Mouse (Mus musculus) embryonic facial prominence, embryonic 12.5 days (tissue): Measurements from ENCODE around the gene Sh3pxd2a. TPM values are rescaled to one million over a fixed set of nuclear protein-coding genes. Genes with fewer than 3 reads are reported as not detected.

Source experiments
- ATAC-seq: fragments of 200-750 bp; cut with Nextera tagmentation; 2 replicates; pipeline ENCODE4 v1.8.0; 2017; ENCODE audit not compliant: insufficient number of reproducible peaks, insufficient read depth, low FRiP score, low TSS enrichment
- H3K27ac ChIP-seq: fragments of 300-500 bp; sonication (generic); 2 replicates; pipeline ENCODE4 v1.5.1; 2016; ENCODE audit warnings: mild to moderate bottlenecking
- H3K27me3 ChIP-seq: fragments of 300-500 bp; sonication (generic); 2 replicates; pipeline ENCODE4 v1.6.1; 2016; ENCODE audit warnings: mild to moderate bottlenecking, moderate library complexity
- H3K36me3 ChIP-seq: fragments of 300-500 bp; sonication (generic); 2 replicates; pipeline ENCODE4 v1.6.1; 2016; ENCODE audit warnings: mild to moderate bottlenecking
- H3K4me1 ChIP-seq: fragments of 300-500 bp; sonication (generic); 2 replicates; pipeline ENCODE4 v1.6.1; 2016
- H3K4me2 ChIP-seq: fragments of 300-500 bp; sonication (generic); replicated peaks from 2 replicates; pipeline ENCODE4 v1.6.1; 2016; ENCODE audit warnings: mild to moderate bottlenecking, moderate library complexity
- H3K4me3 ChIP-seq: fragments of 300-500 bp; sonication (generic); 2 replicates; pipeline ENCODE4 v1.5.1; 2016; ENCODE audit warnings: mild to moderate bottlenecking
- H3K9ac ChIP-seq: fragments of 300-500 bp; sonication (generic); 2 replicates; pipeline ENCODE4 v1.6.1; 2016; ENCODE audit warnings: mild to moderate bottlenecking, moderate library complexity
- H3K9me3 ChIP-seq: fragments of 300-500 bp; sonication (generic); 2 replicates; pipeline ENCODE4 v1.6.1; 2016; ENCODE audit warnings: mild to moderate bottlenecking, moderate library complexity
- WGBS: fragments of 180-500 bp; shearing (Covaris S2); methylation state at CpG from one replicate; pipeline ENCODE4 v1.1.7; 2016; 5-methylcytosine and 5-hydroxymethylcytosine counted together
- polyA plus RNA-seq: library from polyadenylated mRNA; unstranded; fragments of >200 nt; fragmentation: Nextera tagmentation; extraction: Ambion mirVana; gene quantifications from 2 replicates; pipeline ENCODE4 v1.2.1, GENCODE M21; 2016

The Sh3pxd2a gene
- 8.2 and 8.4 TPM in 2 replicates for polyA plus RNA-seq

DNA sequence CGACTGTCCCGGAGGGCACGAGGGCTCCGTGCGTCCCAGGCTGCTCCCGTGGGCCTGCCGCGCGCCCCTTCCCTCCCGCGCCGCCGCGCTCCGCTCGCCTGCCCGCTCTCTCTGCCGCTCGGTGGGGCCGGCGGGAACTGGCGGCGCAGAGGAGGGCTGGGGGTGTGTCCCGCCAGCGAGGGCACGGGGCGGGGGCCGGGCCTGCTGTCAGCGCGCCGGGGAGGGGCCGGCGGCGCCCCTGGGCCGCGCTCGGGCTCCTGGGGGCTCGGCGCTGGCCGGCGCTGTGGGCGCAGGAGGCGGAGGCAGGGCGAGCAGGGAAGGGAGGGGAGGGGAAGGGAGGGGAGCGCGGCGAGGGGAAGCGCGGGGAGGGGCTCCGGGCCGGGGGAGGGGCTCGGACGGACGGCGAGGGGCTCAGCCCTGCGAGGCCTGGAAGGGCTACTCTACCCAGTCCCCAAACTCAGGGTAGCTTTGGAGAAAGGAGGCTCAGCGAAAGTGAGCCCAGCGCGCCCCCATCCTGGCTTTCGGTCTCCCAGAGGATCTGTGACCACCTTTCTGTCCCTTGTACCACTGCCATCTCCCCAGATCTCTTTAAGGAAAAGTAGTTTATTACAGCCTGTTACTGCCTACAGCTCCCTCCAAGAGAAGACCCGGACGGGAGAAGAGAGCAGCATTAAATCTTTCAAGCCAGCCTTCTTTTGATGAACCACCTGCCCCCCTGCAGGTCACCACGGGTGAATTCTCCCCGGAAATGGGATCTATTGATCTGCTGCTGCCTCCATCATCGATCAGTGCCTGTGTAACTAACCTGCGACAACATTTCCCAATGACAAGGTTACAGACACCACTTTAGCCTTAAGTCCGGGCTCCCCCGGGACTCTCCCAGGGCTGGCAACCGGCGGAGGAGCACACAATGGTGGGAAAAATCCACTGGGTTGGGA is at the start of gene Sh3pxd2a:
Gene Sh3pxd2a (minus strand): TSS at position 98 of the 938 bp plus-strand sequence.
- peaks cover 21% of the 10 kb centered on the region for H3K4me1 ChIP-seq
- peak within 1 kb of the TSS; percentile 91 for H3K9ac ChIP-seq
- H3K27me3 ChIP-seq: no peaks in the 10 kb centered on the region
- H3K9me3 ChIP-seq: no peaks in the 10 kb centered on the region
- peak within 1 kb of the TSS; percentile 91 for H3K4me2 ChIP-seq
- 2% methylated on average over 63 of the region's 70 CpGs for WGBS
- peak within 1 kb of the TSS; percentile 86 for H3K27ac ChIP-seq
- ATAC-seq: peak; percentile 90
- H3K4me3 ChIP-seq: peak within 1 kb of the TSS; percentile 80
- H3K36me3 ChIP-seq: no peaks in the 10 kb centered on the region

DNA sequence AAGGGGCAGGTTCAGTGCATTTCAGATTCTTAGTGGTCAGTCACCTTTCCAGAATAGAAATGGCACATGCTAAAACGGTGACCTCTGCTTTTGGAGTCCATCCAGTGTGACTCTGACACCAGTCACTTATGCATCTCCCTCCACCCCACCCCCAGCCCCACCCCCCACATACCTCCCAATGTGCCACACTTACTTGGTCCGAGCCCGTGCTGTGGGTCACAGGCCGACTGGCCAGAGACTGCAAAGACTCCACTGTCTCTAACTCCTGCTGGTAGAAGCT is 49.4 kb upstream of the Sh3pxd2a start:
- H3K36me3 ChIP-seq: peaks cover 60% of the 10 kb centered on the region

DNA sequence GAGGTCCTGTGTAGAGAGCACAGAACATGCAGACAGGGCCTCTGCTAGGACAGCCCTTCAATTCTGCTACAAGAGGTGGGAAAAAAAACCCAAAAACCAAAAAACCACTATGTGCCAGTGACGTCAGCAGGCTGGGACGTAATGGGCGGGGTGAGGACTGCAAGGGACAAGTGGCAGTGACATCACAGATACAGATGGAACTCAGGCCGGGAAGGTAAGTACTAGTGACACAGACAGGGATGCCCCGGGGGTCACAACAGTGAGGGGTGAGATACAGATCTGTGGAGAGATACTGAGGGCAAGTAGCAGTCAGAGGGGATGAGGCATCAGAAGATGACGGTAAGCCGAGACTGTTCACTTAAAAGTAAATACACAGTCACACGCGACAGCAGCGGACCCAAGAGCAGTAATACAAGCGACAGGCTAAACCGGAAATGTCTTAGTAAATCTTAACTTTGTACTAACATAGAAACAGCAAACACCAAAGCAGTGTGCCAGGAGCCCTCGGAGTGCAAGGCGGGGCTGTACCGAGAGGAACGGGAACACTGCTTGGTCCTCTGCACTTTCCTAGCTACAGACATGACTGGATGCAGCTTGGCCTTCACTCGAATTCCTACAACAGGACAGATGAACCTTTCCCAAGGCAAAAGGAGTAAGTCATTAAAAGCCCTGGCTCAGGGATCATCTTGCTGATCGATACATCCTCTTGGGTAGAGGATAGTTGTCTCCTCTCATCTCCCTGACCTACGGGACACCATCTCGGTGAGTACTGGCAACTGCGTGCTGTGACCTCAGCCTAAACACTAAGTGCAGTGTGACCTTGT is 48.8 kb upstream of the Sh3pxd2a start:
- peaks cover 20% of the 10 kb centered on the region for H3K4me1 ChIP-seq
- H3K9ac ChIP-seq: no peak overlapping the region
- H3K4me3 ChIP-seq: no peak overlapping the region
- no peak for ATAC-seq
- H3K27ac ChIP-seq: no peak overlapping the region
- H3K9me3 ChIP-seq: no peaks in the 10 kb centered on the region
- no peaks in the 10 kb centered on the region for H3K27me3 ChIP-seq
- 81% methylated on average over 21 of the region's 21 CpGs for WGBS
- H3K36me3 ChIP-seq: peaks cover 55% of the 10 kb centered on the region
- no peak overlapping the region for H3K4me2 ChIP-seq

More for the DNA sequence above, 49.4 kb upstream of the Sh3pxd2a start:
- WGBS: 74% methylated on average over 4 of the region's 4 CpGs
- Histone ChIP-seq H3K9ac (no peak overlapping the region), H3K4me3 (no peak overlapping the region), H3K27me3 (no peaks in the 10 kb centered on the region), H3K27ac (no peak overlapping the region), H3K9me3 (no peaks in the 10 kb centered on the region), H3K4me1 (peaks cover 20% of the 10 kb centered on the region), H3K4me2 (no peak overlapping the region)
- ATAC-seq: no peak

DNA sequence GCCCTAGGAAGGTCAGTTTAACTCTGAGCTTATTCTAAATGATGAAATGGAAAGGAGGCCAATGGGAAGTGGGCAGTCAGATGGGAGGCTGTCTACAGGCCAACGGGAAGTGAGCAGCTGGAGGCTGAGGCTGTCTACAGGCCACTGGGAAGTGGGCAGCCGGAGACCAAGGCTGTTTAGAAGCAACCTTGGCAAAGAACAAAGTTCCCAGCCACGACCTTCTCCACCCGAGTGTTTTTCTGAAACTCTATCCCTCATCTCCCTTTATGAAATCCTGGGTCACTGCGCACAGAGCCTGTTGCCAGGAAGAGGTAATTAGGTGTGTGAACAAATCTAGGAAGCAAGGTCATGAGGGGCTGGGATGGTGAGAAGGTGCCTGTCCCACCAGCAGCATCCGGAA is 47.8 kb upstream of the Sh3pxd2a start:
- peaks cover 20% of the 10 kb centered on the region for H3K4me1 ChIP-seq
- peaks cover 51% of the 10 kb centered on the region for H3K36me3 ChIP-seq
- no peak for ATAC-seq
- 0 out of 2 replicates have a peak overlapping the region, but pooled peaks have one; percentile 25 for H3K27ac ChIP-seq
- H3K4me3 ChIP-seq: no peak overlapping the region
- H3K27me3 ChIP-seq: no peaks in the 10 kb centered on the region
- H3K4me2 ChIP-seq: no peak overlapping the region
- H3K9ac ChIP-seq: no peak overlapping the region
- no peaks in the 10 kb centered on the region for H3K9me3 ChIP-seq
- WGBS: 29% methylated on average over 6 of the region's 6 CpGs

DNA sequence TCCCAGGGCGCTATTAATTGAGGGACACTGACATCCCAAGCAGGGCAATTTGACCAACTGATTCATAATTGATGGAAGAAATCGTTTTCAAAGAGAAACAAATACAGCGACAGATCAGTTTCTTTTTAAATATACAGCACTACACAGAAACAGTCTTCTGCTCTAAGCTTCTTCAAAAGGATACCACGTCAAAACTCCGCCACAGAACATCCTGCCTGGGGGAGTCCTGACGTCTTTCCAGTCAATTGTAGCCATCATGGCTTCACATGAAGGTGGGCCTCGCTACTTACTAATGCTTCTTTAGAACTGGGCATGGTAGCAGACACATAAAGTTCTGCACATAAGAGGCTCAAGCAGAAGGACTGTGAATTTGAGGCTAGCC is 47.1 kb upstream of the Sh3pxd2a start:
- H3K27ac ChIP-seq: peak overlapping the region; percentile 72; the same call in 1 of the 2 replicates
- H3K9me3 ChIP-seq: no peaks in the 10 kb centered on the region
- H3K27me3 ChIP-seq: no peaks in the 10 kb centered on the region
- H3K36me3 ChIP-seq: peaks cover 45% of the 10 kb centered on the region
- H3K4me3 ChIP-seq: no peak overlapping the region
- no peak overlapping the region for H3K9ac ChIP-seq
- ATAC-seq: no peak
- 54% methylated on average over 7 of the region's 7 CpGs for WGBS
- no peak overlapping the region for H3K4me2 ChIP-seq
- H3K4me1 ChIP-seq: peaks cover 20% of the 10 kb centered on the region

DNA sequence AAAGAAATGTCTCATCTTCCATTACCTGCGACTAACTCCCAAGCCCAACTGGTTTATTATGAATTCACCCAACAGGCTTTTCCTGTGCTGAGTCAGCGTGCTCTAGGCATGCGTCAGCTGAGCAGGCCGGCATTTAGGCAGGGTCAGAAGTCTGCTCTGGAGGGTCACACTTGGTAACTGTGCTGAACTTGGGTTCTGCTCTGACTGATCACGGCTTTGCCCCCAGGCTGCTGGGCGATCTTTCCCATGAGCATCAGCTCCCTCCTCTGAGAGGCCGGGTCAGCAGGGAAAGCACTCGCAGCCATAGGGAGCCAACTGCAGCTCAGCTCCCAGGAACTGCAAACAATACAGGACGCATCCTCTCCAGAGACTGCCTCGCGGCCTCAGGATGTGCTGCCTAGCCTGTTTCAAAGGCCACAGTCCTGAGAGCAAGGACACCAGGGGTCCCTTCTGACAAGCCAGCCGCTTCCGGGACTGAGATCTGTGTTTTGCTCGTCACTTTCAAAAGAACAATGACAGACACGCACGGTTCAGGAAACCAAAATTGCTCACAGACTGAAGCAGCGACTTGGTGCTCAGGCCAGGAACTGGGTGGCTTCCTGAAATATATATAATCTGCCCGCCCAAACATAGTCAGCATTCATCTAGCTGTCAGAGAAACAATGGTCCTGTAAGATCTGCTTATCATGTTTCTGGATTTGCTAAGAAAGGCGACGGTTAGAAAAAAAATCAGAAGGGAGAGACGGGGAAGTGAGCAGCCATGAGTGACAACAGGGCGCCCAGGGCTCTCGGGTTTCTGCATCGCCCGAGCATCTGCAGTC is 46.5 kb upstream of the Sh3pxd2a start:
- H3K4me2 ChIP-seq: peak overlapping the region; percentile 14; the same call in 1 of the 2 replicates
- peaks cover 42% of the 10 kb centered on the region for H3K36me3 ChIP-seq
- H3K9me3 ChIP-seq: no peaks in the 10 kb centered on the region
- 17% methylated on average over 25 of the region's 25 CpGs for WGBS
- H3K9ac ChIP-seq: no peak overlapping the region; the same call in 1 of the 2 replicates
- H3K4me3 ChIP-seq: no peak overlapping the region
- H3K27me3 ChIP-seq: no peaks in the 10 kb centered on the region
- H3K27ac ChIP-seq: peak overlapping the region; percentile 72
- no peak for ATAC-seq
- H3K4me1 ChIP-seq: peaks cover 20% of the 10 kb centered on the region

DNA sequence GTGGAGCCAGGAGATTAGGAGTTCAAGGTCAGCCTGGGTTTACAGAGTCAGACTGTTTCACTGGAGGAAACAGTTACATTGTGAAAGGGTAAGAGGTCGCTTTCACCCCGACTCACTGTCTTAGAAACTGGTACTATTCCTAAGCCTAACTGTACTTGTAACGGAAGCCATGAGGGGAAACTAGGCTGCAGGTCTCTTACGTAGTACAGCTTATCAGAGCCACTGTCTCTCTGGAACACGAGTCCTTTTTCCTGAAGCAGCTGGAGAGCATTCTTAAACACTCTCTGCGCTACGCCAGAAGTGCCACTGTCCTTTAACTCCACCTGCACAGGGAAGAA is 45.9 kb upstream of the Sh3pxd2a start:
- H3K4me2 ChIP-seq: 0 out of 2 replicates have a peak overlapping the region, but pooled peaks have one; percentile 14
- H3K4me3 ChIP-seq: no peak overlapping the region
- peaks cover 20% of the 10 kb centered on the region for H3K4me1 ChIP-seq
- no peaks in the 10 kb centered on the region for H3K27me3 ChIP-seq
- no peaks in the 10 kb centered on the region for H3K9me3 ChIP-seq
- WGBS: 67% methylated on average over 7 of the region's 7 CpGs
- H3K9ac ChIP-seq: no peak overlapping the region; the same call in 1 of the 2 replicates
- H3K27ac ChIP-seq: peak overlapping the region; percentile 72; the same call in 1 of the 2 replicates
- H3K36me3 ChIP-seq: peaks cover 39% of the 10 kb centered on the region
- no peak for ATAC-seq

DNA sequence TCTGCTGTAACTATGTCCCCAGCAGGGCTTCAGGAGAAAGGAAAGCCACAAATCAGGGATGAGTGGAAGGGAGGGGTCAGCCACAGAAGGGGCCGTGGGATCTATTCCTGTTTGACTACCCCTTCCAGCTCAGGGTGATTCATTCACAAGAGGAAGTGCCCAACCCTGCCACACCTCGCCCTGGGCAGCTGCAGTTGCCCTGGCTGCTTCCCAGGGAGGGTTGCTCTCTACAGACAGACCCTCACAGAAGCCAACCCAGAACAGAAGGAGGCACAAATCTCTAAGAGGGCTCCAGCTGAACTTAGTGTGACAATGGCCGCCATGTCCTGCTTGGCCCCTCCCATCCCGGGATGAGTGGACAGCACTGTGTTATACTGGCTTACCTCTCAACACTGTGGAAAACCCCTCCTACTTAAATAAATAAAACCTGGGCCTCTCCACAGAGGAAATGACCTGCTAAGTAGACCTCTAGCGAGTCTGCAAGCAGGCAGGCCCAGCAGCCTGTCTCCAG is 44.6 kb upstream of the Sh3pxd2a start:
- ATAC-seq: no peak
- Histone ChIP-seq H3K4me3 (no peak overlapping the region), H3K36me3 (peaks cover 30% of the 10 kb centered on the region), H3K27me3 (no peaks in the 10 kb centered on the region), H3K9me3 (no peaks in the 10 kb centered on the region), H3K9ac (no peak overlapping the region), H3K27ac (no peak overlapping the region), H3K4me2 (no peak overlapping the region), H3K4me1 (peaks cover 20% of the 10 kb centered on the region)
- 74% methylated on average over 5 of the region's 5 CpGs for WGBS

DNA sequence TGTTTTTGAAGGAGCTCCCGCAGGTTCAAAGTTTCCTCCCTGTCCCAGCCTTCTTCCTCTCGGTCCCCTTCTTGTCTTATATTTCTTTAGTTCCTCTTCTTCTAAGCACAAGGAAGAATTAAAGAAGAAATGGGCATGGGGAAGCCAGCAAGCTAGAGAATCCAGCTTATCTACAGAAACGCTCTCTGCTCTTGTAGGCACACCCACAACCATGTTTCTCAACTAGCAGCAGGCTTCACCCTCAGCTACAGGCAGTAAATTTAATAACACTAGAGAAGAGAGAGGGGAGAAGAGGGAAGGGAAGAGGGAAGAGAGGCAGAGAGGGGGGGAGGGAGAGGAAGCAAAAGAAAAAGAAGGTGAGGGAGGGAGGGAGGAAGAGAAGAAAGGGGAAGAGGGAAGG is 44.0 kb upstream of the Sh3pxd2a start:
- Histone ChIP-seq H3K36me3 (peaks cover 23% of the 10 kb centered on the region), H3K27me3 (no peaks in the 10 kb centered on the region), H3K4me3 (no peak overlapping the region), H3K4me1 (peaks cover 20% of the 10 kb centered on the region), H3K27ac (no peak overlapping the region), H3K4me2 (no peak overlapping the region), H3K9ac (no peak overlapping the region), H3K9me3 (no peaks in the 10 kb centered on the region)
- ATAC-seq: no peak
- 82% methylated on average over 3 of the region's 3 CpGs for WGBS

DNA sequence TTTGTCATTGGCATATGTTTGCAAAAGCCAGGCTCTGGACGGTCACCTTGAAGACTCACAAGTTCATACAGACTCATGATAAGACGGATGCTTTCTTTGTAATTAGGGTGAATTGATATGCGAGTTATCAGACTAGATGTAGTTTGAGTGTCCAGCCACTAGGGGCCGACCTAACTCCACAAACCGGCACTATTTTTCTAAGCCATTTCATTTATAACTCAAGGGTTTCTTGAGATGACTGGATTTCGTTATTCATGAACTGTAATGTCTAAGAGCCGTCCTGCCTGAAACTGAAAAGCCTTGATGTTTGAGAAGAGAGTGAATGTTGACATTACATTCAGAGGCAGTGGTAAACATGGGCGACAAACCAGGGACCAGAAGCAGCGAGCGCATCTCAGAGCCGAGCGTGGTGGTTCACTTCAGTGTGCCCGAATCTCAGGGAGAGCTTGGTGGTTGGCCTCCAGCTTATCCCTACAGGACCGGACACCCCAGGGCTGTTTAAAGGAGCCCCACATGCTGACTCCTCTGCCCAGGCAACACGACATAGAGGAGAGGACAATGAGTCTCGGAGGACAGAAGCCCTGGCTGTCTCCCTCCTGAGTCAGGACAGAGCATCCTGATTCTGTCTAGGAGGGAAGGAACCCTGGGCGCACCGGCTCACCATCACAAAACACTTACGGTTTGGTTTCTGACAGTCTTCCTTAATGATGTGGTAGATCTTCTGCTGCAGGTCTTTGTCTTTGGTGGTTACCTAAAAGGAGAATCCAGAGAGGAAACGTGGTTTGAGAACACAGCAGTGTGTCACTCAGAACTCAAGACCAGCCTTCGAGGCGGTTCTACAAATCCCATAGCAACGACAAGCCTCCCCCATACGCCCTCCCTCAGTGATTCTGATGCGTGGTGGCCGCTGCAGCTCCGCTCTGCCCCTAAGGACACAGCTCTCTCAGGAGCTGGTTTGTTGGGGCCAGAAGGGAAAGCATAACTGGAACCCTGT is 43.2 kb upstream of the Sh3pxd2a start:
- H3K36me3 ChIP-seq: peaks cover 23% of the 10 kb centered on the region
- H3K4me1 ChIP-seq: peaks cover 20% of the 10 kb centered on the region
- H3K4me2 ChIP-seq: no peak overlapping the region
- WGBS: 61% methylated on average over 27 of the region's 27 CpGs
- no peaks in the 10 kb centered on the region for H3K9me3 ChIP-seq
- H3K4me3 ChIP-seq: no peak overlapping the region
- no peak for ATAC-seq
- no peaks in the 10 kb centered on the region for H3K27me3 ChIP-seq
- H3K27ac ChIP-seq: no peak overlapping the region
- H3K9ac ChIP-seq: no peak overlapping the region
